Mouse (Mus musculus): Measurements from ENCODE around the gene Phf23.

DNA sequence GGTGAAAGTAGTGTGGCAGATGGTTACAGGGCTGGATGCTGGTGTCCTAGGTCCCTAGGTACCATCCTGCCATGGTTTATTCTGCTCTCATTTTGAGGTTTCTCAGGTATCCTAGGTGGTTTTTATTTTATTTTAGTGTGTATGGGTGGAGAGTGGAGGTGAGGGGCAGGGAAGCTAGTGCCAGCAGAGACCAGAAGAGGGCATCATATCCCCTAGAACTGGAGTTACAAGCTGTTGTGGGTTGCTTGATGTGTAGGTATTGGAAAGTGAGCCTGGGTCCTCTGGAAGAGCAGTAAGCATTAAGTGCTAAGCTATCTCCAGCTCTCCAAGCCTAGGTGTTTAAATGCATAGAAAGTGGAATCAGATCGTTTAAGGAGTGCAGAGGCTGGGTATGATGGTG, 43.3 kb upstream of the Phf23 start:
- TF ChIP-seq CTCF (IDR thresholded peaks at IDR 0.05; ENCODE audit: extremely low read depth, insufficient read depth, insufficient read length, insufficient replicate concordance): no peak
- no peak for TF ChIP-seq POLR2A (IDR thresholded peaks at IDR 0.05; ENCODE audit: low read depth, low read length)
